Mouse (Mus musculus): ENCODE measurements around the gene Tle3. TPM values are rescaled to one million over a fixed set of nuclear protein-coding genes. Genes with fewer than 3 reads are reported as not detected.

Gene Tle3
- polyA plus RNA-seq, 1 experiment from 2014 or later = 24.3 TPM

DNA sequence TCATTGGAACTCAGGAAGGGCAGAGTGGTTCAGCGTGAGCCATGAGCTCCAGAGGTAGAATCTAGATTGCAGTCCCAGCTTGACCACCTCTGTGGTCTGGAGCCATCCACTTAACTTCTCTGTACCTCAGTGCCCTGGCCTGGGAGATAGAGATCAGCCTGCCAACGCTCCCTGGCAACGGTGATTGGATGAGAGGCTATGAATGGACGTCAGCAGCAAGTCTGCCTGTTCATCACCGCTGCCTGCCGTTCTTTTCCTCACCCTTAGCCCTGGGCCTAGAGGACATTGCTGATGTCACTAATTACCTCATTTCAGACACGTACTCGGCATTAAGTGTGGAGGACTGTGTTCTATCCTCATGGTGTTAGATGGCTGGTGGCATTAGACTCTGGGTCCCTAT lies 45.2 kb upstream of the Tle3 start:
- no peak overlapping the region for H3K9ac ChIP-seq (ENCODE audit: low read depth, low read length)
- H3K4me1 ChIP-seq (replicated peaks; ENCODE audit: control insufficient read depth, insufficient read depth, low read length) = peaks cover 3% of the 10 kb centered on the region; the same call in 1 of the 2 replicates
- no peak overlapping the region for H3K27ac ChIP-seq (ENCODE audit: low read depth, low read length)
- H3K4me2 ChIP-seq (replicated peaks; ENCODE audit: low read depth) = no peak overlapping the region
- no peak for TF ChIP-seq CTCF (IDR thresholded peaks at IDR 0.05; ENCODE audit: low read depth)
- ATAC-seq = no peak
- no peaks in the 10 kb centered on the region for H3K9me3 ChIP-seq (ENCODE audit: control insufficient read depth)
- H3K27me3 ChIP-seq (replicated peaks; ENCODE audit: control insufficient read depth, insufficient read depth, low read length) = 0 out of 2 replicates have a peak, but pooled peaks cover 5% of the 10 kb centered on the region
- H3K36me3 ChIP-seq (ENCODE audit: control insufficient read depth, insufficient read depth) = no peaks in the 10 kb centered on the region
- 82% methylated on average over 8 of the region's 8 CpGs for WGBS
- no peak overlapping the region for H3K4me3 ChIP-seq (ENCODE audit: low read depth, low read length)

DNA sequence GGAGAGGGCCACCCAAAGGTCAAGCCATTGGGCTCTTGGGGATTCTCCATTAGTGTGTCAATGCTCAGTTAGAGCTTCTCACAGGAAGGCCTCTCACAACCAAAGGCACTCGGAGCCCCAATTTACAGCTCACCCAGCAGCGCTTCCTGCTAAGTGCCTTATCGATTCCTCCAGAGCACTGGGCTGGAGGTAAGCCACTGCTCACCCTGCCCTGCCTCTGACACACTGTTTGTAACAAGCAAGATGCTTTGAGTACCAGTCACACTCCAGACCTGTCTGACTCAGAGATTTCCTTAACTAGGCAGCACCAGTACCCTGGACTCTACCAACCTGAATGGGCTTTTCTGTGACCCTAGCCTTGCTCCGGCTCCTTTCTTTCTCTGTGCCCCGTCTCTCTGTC lies 44.0 kb upstream of the Tle3 start:
- 78% methylated on average over 5 of the region's 5 CpGs for WGBS
- Histone ChIP-seq H3K27ac (ENCODE audit: low read depth, low read length) (no peak overlapping the region), H3K9ac (ENCODE audit: low read depth, low read length) (no peak overlapping the region), H3K27me3 (replicated peaks; ENCODE audit: control insufficient read depth, insufficient read depth, low read length) (no peaks in the 10 kb centered on the region), H3K36me3 (ENCODE audit: control insufficient read depth, insufficient read depth) (no peaks in the 10 kb centered on the region), H3K4me3 (ENCODE audit: low read depth, low read length) (no peak overlapping the region), H3K9me3 (ENCODE audit: control insufficient read depth) (no peaks in the 10 kb centered on the region), H3K4me1 (replicated peaks; ENCODE audit: control insufficient read depth, insufficient read depth, low read length) (no peaks in the 10 kb centered on the region), H3K4me2 (replicated peaks; ENCODE audit: low read depth) (no peak overlapping the region)
- no peak for TF ChIP-seq CTCF (IDR thresholded peaks at IDR 0.05; ENCODE audit: low read depth)
- ATAC-seq = no peak

DNA sequence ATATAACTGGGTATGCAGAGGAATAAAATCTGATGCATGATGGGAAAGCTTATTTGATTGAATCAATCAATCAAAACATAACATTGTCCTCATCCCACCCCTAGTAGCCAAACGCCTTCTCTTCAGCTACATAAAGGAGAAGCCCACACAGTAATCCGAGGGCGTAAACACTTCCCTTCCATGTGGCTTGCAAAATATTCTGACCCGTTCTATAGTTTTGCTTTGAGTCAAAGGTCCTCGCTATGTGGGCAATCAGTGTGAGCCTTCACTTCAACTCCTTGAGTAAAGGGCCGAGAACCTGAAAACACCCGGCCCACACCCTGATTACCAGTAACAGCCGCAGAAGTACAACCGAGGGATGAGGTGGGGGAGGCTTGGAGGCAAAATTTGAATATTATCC lies 41.4 kb upstream of the Tle3 start:
- Histone ChIP-seq H3K9me3 (ENCODE audit: control insufficient read depth) (no peaks in the 10 kb centered on the region), H3K4me3 (ENCODE audit: low read depth, low read length) (no peak overlapping the region), H3K27ac (ENCODE audit: low read depth, low read length) (no peak overlapping the region), H3K9ac (ENCODE audit: low read depth, low read length) (no peak overlapping the region), H3K36me3 (ENCODE audit: control insufficient read depth, insufficient read depth) (no peaks in the 10 kb centered on the region), H3K4me2 (replicated peaks; ENCODE audit: low read depth) (no peak overlapping the region), H3K4me1 (replicated peaks; ENCODE audit: control insufficient read depth, insufficient read depth, low read length) (no peaks in the 10 kb centered on the region), H3K27me3 (replicated peaks; ENCODE audit: control insufficient read depth, insufficient read depth, low read length) (no peaks in the 10 kb centered on the region)
- WGBS = 89% methylated on average over 9 of the region's 9 CpGs
- no peak for TF ChIP-seq CTCF (IDR thresholded peaks at IDR 0.05; ENCODE audit: low read depth)
- ATAC-seq = no peak

DNA sequence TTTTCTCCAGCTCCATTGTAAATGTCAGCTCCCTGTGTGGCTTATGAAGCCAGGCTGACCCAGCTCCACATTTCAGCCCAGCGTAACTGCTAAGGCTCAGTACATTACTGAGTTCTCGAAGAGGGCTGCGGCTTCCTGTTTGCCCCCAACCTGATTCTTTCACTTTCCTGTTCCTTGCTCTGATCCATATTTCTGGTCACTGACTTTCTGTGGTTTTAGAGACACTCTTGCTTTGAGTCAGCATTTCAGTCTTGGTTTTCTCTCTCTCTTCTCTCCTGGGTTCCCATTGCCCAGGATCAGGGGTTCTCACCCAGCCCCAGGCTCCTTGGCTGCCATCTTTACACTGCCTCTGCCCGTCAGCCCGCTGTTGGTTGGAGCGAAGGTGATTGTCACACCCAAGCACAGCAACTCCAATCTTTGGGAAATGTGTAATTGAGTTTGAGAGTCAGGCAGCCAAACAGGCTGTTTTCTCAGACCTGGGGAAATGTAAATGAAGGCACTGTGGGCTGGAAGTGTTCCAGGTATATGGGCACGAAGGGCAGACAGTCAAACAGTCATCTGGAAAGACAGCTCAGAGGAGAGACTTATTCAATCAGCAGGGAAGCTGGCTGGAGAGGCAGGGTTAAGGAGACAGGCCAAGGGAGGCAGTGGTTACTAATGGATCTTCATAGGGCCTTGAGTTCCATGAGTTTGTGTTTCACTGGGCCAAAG lies 39.8 kb upstream of the Tle3 start:
- WGBS = 86% methylated on average over 7 of the region's 7 CpGs
- Histone ChIP-seq H3K4me3 (ENCODE audit: low read depth, low read length) (no peak overlapping the region), H3K4me1 (replicated peaks; ENCODE audit: control insufficient read depth, insufficient read depth, low read length) (no peaks in the 10 kb centered on the region), H3K4me2 (replicated peaks; ENCODE audit: low read depth) (no peak overlapping the region), H3K27me3 (replicated peaks; ENCODE audit: control insufficient read depth, insufficient read depth, low read length) (no peaks in the 10 kb centered on the region), H3K9me3 (ENCODE audit: control insufficient read depth) (no peaks in the 10 kb centered on the region), H3K27ac (ENCODE audit: low read depth, low read length) (no peak overlapping the region), H3K9ac (ENCODE audit: low read depth, low read length) (no peak overlapping the region), H3K36me3 (ENCODE audit: control insufficient read depth, insufficient read depth) (no peaks in the 10 kb centered on the region)
- no peak for ATAC-seq
- TF ChIP-seq CTCF (IDR thresholded peaks at IDR 0.05; ENCODE audit: low read depth) = no peak

DNA sequence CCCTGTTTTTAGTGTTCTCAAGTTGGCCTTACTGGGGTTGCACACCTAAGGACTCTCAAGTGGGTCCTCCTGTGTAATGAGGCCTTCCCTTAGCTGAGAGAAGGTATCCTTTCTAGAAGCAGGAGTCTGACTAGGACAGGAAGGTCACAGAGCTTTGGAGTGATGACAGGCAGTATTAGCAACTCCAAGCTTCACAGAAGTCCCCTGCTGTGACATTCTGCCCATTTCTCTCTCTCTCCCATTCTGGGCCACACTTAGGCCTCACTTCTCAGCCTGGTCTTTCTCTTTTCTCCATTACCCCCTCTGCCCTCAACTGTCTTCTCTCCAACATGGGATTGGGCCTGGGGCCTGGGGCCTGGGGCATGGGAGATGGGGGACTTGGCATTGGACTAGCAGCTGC lies 36.0 kb upstream of the Tle3 start:
- Histone ChIP-seq H3K27ac (ENCODE audit: low read depth, low read length) (no peak overlapping the region), H3K4me2 (replicated peaks; ENCODE audit: low read depth) (no peak overlapping the region), H3K9me3 (ENCODE audit: control insufficient read depth) (no peaks in the 10 kb centered on the region), H3K4me3 (ENCODE audit: low read depth, low read length) (no peak overlapping the region), H3K4me1 (replicated peaks; ENCODE audit: control insufficient read depth, insufficient read depth, low read length) (no peaks in the 10 kb centered on the region), H3K27me3 (replicated peaks; ENCODE audit: control insufficient read depth, insufficient read depth, low read length) (0 out of 2 replicates have a peak, but pooled peaks cover 4% of the 10 kb centered on the region), H3K9ac (ENCODE audit: low read depth, low read length) (no peak overlapping the region), H3K36me3 (ENCODE audit: control insufficient read depth, insufficient read depth) (no peaks in the 10 kb centered on the region)
- no peak for TF ChIP-seq CTCF (IDR thresholded peaks at IDR 0.05; ENCODE audit: low read depth)
- no peak for ATAC-seq

DNA sequence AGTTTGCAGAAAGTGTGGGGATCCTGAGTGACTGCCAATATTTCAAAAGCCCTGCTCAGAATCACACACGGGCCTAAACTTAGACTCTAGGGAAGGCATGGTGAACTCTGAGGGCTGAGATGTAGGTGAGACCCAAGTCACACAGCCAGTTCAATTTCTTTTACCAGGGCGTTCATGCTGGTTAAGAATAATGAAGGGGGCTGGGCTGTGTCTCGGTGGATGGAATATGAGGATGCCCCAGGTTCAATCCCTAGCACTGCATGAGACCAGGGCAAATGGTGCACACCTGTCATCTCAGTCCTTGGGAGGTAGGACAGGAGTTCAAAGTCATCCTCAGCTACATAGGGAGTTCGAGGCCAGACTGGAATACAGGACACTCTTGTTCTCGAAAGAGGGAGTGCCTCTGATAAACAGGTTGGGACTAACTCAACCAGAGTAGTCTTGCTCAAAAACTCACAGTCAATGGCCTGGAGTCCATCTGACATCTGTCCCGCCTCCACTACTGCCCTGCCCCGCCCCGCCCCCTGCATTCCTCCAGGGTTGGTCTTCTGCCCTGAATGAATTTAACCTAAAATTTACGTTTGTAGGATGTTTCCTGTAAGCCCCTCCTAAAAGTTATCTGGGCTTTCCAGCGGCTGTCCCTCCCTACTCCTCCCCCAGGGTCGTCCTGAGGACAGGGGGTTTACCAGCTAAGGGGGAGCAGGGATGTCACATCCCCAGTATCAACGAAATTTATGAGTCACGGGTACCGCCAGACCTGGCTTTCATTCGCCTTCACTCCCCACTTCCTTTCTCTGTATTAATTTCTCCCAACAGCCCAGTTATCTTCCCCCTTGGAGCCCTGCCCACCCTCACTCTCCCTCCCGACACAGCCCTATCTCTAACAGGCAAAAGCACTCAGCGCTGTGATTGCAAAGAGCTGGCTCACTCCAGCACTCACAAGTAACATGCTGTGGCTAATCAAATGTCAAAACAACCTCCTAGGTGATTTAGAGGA lies 35.3 kb upstream of the Tle3 start:
- H3K36me3 ChIP-seq (ENCODE audit: control insufficient read depth, insufficient read depth) = no peaks in the 10 kb centered on the region

More for the DNA sequence above, 35.3 kb upstream of the Tle3 start:
- H3K4me2 ChIP-seq (replicated peaks; ENCODE audit: low read depth) = no peak overlapping the region; the same call in 1 of the 2 replicates
- no peak overlapping the region for H3K9ac ChIP-seq (ENCODE audit: low read depth, low read length)
- no peak overlapping the region for H3K27ac ChIP-seq (ENCODE audit: low read depth, low read length)
- 0 out of 2 replicates have a peak, but pooled peaks cover 4% of the 10 kb centered on the region for H3K27me3 ChIP-seq (replicated peaks; ENCODE audit: control insufficient read depth, insufficient read depth, low read length)
- TF ChIP-seq CTCF (IDR thresholded peaks at IDR 0.05; ENCODE audit: low read depth) = no peak
- H3K4me3 ChIP-seq (ENCODE audit: low read depth, low read length) = no peak overlapping the region
- ATAC-seq = no peak
- no peaks in the 10 kb centered on the region for H3K4me1 ChIP-seq (replicated peaks; ENCODE audit: control insufficient read depth, insufficient read depth, low read length)
- H3K9me3 ChIP-seq (ENCODE audit: control insufficient read depth) = no peaks in the 10 kb centered on the region
- 30% methylated on average over 17 of the region's 17 CpGs for WGBS
